Mouse (Mus musculus) hematopoietic stem cell, adult 5-6 weeks (primary cell): ENCODE results near the gene Cdk17. TPM values are rescaled to one million over a fixed set of nuclear protein-coding genes. Genes with fewer than 3 reads are reported as not detected.
A peak's percentile ranks its signal among the peaks of the same experiment; 100 is the strongest.

Experiments
- ATAC-seq, 2 experiments: fragments of 125-278 bp in 1 of 2; replicated peaks in 1 of 2; 2 replicates each; pipeline ENCODE4 v1.8.0; 2016 to 2017; ENCODE audit warnings: inconsistent platforms in 2 of 2, mild to moderate bottlenecking in 2 of 2, moderate number of reproducible peaks in 2 of 2, low read depth in 1 of 2, moderate TSS enrichment in 1 of 2; ENCODE audit not compliant: low FRiP score in 2 of 2, poor library complexity in 2 of 2, severe bottlenecking in 2 of 2, insufficient read depth in 1 of 2, low TSS enrichment in 1 of 2
- total RNA-seq: library from RNA; stranded (forward); fragments of 172-1452, 232-1000 nt; gene quantifications from 2 replicates; pipeline ENCODE4 v1.2.3, GENCODE M21; 2017

Cdk17 gene
- total RNA-seq, 1 experiment from 2014 or later, result 146 TPM

DNA sequence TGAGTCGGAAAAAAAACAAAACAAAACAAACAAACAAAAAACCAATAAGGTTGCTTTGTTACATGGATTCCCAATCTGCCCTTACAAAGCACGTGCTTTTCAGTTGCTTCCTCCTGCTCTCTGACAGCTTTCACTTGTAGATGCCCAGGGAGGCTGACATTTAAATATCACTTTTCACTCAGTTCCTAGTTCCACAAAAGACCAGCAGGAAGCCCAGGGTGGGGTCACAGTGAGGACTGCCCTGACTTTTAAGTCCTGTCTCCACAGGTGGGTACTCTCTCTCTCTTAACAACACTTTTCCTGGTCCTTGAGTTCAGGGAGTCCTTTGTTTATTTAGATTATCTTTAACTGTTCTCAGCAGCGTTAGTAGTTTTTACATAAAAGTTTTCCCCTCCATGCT, 81.5 kb downstream of the Cdk17 start:
- no peak for ATAC-seq

DNA sequence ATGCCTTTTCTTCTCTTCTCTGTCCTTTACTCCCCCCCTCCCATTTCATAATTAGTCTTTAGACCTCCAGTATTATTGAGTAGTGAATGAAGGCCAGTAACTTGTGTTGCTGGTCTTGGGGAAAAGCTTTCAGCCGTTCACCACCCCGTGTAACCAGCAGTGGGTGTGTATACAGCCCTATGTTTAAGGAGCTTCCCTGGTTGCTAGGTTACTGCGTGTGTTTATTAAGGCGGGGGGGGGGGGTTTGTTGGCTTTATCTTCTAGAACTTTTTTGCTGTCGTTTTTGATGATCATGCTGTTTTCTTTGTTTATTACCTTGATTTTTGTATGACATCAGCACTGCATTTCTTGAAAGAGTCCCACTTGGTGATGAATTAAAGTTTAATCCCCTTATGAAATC, 82.2 kb downstream of the Cdk17 start:
- no peak for ATAC-seq

DNA sequence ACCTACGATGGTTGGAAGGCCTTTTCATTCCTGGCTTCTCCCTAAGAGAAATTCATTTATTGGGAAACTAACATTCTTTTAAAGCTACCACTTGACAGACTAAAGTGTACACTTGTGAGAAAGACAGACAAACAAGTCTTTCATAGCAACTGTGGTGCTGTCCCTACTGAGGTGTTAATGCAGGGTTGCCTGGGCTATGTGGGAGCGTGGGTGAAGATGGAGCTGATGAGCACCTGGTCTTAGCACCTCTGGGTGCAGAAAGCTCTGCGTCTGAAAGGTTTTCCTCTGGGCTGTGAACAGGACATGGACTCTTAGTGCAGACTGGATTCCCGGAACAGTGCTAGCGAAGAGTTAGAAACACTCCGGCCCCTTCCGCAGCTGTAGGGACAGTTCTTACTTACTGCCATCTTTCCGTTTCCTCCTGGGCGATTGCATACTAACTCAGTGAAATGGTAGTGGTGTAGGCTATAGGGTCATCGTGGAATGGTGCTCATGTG, 83.6 kb downstream of the Cdk17 start:
- ATAC-seq, result no peak

DNA sequence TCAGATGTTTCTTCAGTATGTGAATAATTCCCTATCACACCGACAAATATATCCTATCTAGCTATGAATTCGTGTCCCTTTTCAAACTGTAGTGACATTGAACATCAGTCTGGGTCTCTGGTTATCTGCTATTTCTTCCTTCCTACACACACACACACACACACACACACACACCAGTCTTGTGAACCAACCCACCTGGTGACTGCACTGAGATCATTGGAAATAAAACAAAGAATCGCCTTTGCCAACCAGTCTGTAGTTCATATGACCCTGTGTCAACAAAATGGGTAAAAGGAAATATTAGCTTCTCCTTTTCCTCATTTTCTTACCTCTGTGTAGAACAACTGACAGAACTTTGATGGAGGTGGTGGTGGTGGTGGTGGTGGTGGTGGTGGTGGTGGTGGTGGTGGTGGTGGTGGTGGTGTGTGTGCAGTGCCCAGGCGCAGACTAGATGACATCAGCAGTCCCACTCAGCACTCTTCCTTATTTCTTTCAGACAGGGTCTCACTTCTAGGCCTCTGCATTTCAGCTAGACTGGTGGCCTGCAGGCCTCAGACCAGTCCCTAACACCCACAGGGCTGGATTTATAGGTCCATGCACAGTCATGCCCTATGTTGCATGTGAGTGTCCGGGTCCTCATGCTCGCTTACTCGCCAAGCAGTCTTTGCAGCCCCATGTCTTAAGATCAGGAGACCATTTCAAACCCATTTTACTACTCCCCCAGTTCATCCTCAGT, 85.7 kb downstream of the Cdk17 start:
- peak; percentile 43 to 49 for ATAC-seq

DNA sequence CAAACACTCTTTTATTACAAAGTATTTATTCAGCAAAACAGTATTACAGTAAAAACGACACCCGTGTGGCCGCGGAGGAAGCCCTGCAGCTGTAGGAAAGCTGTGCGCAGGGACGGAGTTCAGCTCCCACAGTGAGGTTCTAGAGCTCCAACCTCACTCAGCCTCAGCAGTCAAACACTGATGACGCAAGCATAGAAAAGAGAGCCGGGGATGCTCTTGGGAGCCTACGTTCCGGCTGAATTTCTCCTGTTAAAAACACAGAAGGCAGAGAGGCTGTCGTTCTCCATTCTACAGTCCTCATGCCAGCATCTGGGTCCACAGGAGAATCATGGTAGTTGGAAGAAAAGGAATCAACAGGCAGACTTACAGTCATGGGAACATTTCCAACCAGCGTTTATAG, 86.7 kb downstream of the Cdk17 start:
- ATAC-seq, result no peak

DNA sequence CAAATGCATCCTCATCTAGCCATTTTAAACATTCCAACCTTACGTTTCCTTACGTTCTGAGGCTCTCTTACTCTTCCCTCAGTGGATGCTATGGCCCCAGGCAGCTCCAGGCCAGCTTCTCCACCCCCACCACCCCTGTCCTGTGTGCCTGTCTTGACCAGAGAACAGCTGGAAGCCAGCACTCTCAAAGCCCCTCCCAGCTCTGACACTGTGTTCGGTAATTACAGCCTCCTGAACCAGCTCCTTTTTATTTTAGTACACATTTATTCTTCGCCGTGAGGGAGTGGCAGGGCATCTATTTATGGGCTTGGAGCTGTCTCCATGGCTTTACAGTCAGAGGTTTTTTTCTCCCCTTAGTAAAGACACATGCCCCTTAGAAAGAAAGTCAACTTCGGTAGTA, 87.2 kb downstream of the Cdk17 start:
- ATAC-seq, result no peak

DNA sequence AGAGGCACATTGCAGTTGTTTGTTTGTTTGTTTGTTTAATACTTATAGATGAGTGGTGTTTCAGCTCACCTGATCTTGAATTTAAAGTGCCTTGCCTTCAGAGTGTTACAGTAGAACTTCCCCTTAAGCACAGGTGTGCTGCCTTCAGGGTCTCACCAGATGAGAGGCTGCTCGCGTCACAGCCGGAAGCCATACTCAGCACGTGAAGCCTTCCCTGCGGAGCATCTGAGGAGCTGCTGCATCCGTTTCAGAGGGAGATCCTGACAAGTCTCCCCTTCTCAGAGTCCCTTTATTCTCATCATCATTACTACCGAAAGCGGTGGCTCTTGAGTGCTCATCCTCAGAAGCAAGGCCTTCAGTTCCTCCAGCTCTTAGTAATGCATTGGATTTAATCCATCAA, 87.7 kb downstream of the Cdk17 start:
- no peak for ATAC-seq

DNA sequence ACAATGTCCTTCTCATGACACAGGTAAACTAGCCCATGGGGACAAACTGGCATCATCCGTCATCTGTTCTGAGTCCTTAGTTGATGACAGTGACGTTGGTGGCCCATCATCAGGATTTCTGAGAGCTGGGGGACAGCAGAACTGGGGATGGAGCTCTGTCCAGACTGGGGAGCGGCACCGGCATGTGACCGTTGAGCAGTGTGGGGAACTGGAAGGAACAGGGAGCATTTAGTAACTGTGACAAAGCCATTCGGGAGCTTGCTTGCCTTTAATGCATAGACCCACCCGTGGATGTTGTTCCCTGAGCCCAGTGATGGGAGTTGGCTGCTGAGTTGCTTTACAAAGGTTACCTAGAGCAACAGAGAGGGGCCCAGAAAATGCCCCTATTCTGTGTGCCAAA, 89.2 kb downstream of the Cdk17 start:
- no peak for ATAC-seq

DNA sequence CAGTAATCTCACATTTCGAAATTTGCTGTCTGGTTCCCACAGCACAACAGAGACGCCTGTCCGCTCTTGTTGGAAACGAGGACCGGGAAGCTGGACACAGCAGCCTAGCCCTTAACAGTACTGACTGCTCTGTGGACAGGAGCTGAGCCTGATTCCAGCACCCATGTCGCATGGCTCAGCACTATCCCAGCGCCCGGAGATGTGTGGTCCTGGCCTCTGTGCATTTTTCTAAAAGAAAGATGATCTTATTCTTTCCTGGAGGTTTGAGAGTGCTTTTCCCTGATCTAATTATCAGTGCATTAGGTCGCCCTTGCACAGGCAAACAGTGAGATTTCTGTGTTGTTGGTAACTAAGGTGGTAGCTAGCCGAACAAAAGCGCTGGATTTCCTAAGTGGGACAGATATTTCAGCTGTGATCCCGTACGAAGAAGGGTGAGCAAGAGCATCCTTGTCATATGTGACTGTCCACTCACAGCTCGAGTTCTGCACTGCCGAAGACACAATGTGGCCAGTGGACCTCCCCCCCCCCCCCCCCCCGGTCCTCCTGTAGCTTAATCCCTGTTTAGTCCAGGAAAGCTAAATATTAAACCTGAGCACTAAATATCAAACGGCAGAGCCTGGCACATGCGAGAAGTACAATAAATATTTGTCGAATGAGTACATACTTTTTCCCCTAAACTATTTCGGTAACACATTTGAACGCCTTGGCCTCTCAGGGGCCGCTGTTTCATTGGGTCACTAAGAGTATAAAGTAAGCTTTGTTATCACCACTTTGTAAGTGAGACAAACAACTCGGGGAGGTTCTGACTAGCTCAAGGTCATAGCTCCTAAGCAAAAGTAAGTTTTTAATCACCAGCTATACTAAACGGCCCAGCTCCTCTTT, 90.0 kb downstream of the Cdk17 start:
- no peak for ATAC-seq

DNA sequence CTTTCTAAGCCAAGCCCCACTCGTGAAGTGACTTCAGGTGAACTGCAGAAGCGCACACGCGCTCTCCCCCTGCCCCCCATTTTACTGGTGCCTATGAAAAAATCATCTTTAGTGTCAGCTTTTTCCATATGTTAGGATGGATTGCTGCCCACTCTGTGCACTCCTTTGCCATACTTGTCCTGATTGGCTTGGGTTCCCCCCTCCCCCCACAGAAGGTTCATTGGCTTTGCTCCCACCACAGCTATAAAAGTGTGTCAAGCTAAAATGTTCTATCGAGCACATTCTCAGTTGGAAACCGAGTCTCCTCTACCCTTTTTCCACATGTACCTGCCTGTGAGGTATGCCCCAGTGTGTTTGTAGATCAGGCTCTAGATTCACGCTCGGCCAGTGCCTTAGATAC, 90.8 kb downstream of the Cdk17 start:
- no peak for ATAC-seq

DNA sequence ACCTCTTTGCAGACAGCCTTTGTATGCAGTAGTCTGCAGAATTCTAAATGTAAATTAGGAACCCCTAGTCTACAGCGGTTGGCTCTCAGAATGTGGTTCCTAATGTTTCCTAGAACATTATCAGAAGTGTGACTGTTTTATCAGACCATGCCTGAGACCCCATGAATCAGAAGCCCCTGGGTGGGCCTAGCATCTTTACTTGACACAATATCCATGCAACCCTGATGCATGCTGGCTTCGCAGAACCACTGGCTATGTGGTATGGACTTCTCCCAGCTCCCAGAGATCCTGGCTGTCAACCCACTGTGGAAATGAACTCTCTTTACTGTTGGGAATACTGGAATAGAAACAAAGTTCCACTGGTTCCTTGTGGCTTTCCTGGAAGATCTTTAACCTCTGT, 92.0 kb downstream of the Cdk17 start:
- ATAC-seq, result no peak

DNA sequence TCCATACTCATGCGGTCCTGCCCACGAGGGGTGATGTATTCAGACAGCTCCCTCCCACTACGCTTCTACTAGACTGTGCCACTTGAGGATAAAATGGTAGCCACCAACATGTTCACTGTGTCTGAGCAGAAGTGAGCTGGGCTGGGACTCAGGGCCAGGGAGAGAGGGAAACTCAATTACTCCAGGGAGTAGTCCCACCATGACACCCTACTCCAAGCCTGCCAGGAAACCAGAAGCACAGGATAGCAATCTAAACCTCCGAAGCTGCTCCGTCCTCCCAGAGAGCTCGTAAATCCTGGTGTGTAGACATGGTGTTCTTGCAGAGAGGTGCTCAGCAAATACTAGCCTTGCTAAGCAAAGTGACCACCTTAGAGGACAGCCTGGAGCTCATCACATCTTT, 92.5 kb downstream of the Cdk17 start:
- ATAC-seq, result no peak

DNA sequence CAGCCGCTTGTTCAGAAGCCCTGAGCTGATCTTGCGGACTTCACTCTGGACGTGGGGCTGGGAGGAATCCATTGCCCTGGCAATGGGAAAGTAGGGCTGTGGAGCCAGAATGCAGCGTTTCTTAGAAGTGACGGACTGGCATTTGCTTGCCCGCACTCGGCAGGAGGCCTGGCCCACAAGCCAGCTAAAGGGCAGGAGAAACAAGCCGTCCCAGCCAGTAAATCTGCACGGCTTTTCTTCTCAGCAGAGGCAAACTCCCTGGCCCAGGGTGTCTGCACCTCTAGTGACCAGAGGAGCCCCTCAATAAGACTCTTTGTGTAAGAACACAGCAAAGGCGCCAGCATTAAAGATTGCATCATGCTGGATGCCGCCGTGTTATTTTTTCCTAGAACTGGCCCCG, 94.6 kb downstream of the Cdk17 start:
- no peak for ATAC-seq

DNA sequence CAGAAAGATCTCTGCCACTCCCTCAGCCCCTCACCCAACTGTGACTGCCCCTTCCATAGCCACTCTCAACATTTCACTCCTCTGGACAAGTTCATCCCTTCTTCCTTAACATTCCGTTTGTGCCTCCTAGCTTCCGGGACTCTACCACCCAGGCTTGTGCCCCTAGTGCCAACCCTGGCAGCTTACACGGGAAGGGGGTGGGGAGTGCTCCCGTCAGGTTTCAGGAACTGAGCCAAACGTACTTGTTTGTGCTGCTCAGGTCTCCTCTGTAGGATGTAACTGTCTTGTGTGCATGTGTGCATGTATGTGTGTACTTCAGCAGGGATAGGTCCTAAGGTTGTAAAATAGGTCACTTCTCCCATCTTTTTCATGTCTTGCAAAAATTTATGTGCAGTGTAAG, 99.2 kb downstream of the Cdk17 start:
- no peak for ATAC-seq

DNA sequence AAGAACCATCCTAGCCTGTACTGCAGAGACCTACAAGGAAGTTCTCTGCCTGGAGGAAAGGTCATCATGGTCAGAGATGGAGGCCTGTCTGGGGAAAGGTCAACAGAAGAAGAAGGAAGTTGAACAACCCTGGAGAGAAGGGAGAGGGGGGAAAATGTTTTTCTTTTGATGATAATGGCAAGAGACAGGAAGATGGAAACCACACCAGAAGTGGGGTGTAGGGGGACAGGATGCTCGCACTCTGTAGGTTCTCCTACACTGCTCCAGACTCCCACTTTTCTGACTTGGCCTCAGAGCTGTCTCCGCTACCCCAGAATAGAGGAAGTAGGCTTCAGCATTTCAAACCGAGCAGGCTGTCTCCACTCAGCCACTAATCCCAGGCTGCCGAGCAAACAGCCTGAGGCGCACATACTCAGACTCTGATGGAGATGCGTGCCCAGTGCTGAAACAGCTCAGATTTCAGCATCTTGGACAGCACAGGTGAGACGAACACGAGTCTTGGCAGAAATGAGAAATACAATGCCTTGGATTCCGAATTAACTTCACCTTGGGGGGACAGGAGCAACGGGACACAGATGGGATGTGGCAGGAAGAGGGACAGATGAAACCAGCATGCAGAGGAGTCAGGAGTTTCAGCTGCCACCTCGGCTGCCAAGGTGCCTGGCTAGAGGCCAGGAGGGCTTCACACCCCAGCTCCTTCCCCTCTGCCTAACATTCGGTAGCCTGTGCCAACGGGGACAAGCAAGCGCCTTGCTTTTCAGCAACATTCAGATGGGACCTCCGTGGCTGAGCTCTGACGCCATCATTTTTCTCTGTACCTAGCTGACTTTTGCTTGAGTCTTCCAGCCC, 100.7 kb downstream of the Cdk17 start:
- peak; percentile 83 to 90 for ATAC-seq

DNA sequence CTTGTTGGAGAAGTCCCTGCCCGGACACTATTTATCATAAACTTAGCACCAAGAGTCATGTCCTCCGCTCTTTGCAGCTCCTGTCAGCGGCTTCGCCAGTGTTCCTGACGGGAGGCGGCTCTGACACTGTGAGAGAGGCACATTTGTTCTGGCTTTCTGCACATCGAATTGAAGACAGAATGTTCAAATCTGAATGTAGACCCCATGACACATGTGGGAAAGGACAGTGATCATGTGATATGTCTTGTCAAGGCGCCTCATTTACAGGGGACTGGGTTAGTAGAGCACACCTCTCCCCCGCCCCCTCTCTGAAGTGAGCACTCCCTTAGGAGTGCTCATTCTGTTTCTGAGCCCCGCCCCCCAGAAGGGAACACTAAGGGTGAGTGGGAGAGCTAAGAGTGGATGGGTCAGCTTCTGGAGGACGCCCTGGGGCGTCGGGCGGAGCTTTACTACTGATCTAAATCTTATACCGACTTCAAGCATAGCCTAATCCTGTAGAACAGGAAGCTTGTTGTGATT, 101.4 kb downstream of the Cdk17 start:
- no peak; a peak in 1 of 4 replicates for ATAC-seq

DNA sequence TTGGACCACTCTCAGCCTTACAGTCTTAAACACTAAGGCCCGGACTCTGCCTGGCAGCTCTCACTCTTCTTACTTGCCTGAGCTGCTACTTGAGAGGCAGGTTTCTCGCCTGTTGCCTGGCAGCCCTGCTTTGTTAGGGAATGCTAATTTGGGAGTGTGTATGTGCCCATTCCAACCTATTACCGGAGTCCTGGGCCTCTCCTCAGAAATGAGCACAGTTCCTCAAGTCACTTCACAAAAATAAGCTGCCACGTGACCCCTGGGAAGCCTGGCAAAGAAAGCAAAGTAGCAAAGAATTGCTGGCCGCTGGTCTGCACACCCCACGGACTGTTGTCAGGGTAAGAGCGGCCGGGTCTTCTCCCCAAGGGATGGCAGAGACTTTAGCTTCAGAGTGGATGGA, 102.8 kb downstream of the Cdk17 start:
- ATAC-seq, result no peak

DNA sequence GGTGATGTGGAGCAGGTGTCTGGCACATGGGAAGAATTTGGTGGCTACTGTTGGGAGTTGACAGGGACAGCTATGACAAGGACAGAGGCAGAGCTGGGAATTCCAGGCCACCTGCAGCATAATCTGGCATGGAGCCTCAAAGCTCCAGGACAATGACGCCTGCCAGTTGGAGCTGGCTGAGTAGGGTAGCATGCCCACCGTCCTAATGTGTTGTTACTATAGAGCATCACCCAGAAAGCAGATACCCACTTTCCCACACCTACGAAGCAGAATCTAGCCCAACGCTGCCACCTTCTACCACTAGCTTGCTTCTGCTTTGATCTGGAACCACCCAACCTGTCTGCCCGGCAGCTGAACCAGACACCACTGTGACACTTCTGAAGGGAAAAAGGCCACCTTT, 103.3 kb downstream of the Cdk17 start:
- no peak for ATAC-seq
